Mouse (Mus musculus) limb, embryonic 14.5 days (tissue): ENCODE measurements at regions not wholly inside any gene's neighbourhood (a gene's known extent, or its start where the extent isn't known, plus 50 kb on each side); places are given as distances from the start of the nearest gene placed in this dataset.
"Not testable (repeated sequence)": the region's sequence is repeated elsewhere in the genome, so short reads cannot be mapped to it uniquely, and the experiment has no call there.

Experiments
- ATAC-seq: fragments of 200-750 bp; cut with Nextera tagmentation; 2 replicates; pipeline ENCODE4 v1.8.0; 2017; ENCODE audit warnings: low read depth, moderate number of reproducible peaks, moderate TSS enrichment; ENCODE audit not compliant: low FRiP score
- DNase-seq: peaks from one replicate; pipeline ENCODE4 v3.0.0-alpha.2; 2015; ENCODE audit warnings: low spot score
- H3K27ac ChIP-seq: fragments of 300-500 bp; sonication (generic); replicated peaks from 2 replicates; pipeline ENCODE4 v1.5.1; 2014; ENCODE audit warnings: low read depth, mild to moderate bottlenecking, low read length, moderate library complexity, mixed read lengths
- H3K27me3 ChIP-seq: fragments of 300-500 bp; sonication (generic); 2 replicates; pipeline ENCODE4 v1.6.1; 2014; ENCODE audit warnings: low read length, mixed read lengths; ENCODE audit not compliant: control insufficient read depth, insufficient read depth
- H3K36me3 ChIP-seq: fragments of 300-500 bp; sonication (generic); 2 replicates; pipeline ENCODE4 v1.6.1; 2014; ENCODE audit warnings: mild to moderate bottlenecking, low read length, moderate library complexity, mixed read lengths; ENCODE audit not compliant: control insufficient read depth, insufficient read depth
- H3K4me1 ChIP-seq: fragments of 300-500 bp; sonication (generic); 2 replicates; pipeline ENCODE4 v1.6.1; 2014; ENCODE audit warnings: antibody characterized with exemption, low read length, mixed read lengths; ENCODE audit not compliant: control insufficient read depth, insufficient read depth
- H3K4me2 ChIP-seq: fragments of 300-500 bp; sonication (generic); replicated peaks from 2 replicates; pipeline ENCODE4 v1.6.1; 2014; ENCODE audit warnings: low read depth, mild to moderate bottlenecking, low read length, moderate library complexity; ENCODE audit not compliant: severe bottlenecking
- H3K4me3 ChIP-seq: fragments of 300-500 bp; sonication (generic); replicated peaks from 2 replicates; pipeline ENCODE4 v1.5.1; 2014; ENCODE audit warnings: low read length
- H3K9ac ChIP-seq: fragments of 300-500 bp; sonication (generic); 2 replicates; pipeline ENCODE4 v1.6.1; 2014; ENCODE audit warnings: mild to moderate bottlenecking, low read depth, low read length, moderate library complexity; ENCODE audit not compliant: severe bottlenecking
- H3K9me3 ChIP-seq: fragments of 300-500 bp; sonication (generic); 2 replicates; pipeline ENCODE4 v1.6.1; 2016; ENCODE audit warnings: low read length; ENCODE audit not compliant: control insufficient read depth
- POLR2A ChIP-seq: fragments of 200-500 bp; IDR thresholded peaks from 2 replicates; pipeline ENCODE4 v1.8.0; 2012; ENCODE audit warnings: inconsistent platforms, mild to moderate bottlenecking, moderate library complexity, borderline replicate concordance; ENCODE audit not compliant: insufficient read depth, insufficient read length; ENCODE audit errors: extremely low read depth
- WGBS: fragments of 180-500 bp; shearing (Covaris S2); extraction: QIAGEN DNeasy Blood & Tissue Kit; methylation state at CpG from one replicate; pipeline ENCODE4 v1.1.7; 2014; 5-methylcytosine and 5-hydroxymethylcytosine counted together

- H3K27me3 ChIP-seq, result no peaks in the 10 kb centered on the region
- DNase-seq (peak; percentile 34), ATAC-seq (no peak)
- H3K4me1 ChIP-seq, result no peaks in the 10 kb centered on the region; the same call in 1 of the 2 replicates
- H3K36me3 ChIP-seq, result no peaks in the 10 kb centered on the region
- H3K4me2 ChIP-seq, result no peak overlapping the region
- WGBS, result 68% methylated on average over 4 of the region's 4 CpGs
- no peak for TF ChIP-seq POLR2A
- no peak overlapping the region for H3K27ac ChIP-seq
- H3K9me3 ChIP-seq, result no peaks in the 10 kb centered on the region
- no peak overlapping the region for H3K4me3 ChIP-seq
- no peak overlapping the region for H3K9ac ChIP-seq
These were observed 304.6 kb upstream of the Tbl1xr1 start for GRCm38 (mm10) chr3:21771752-21772298.

GRCm38 (mm10) chr3:21774172-21774842 lies 302.1 kb upstream of the Tbl1xr1 start:
- Histone ChIP-seq H3K36me3 (no peaks in the 10 kb centered on the region), H3K9me3 (no peaks in the 10 kb centered on the region), H3K27ac (no peak overlapping the region), H3K9ac (no peak overlapping the region), H3K4me2 (no peak overlapping the region), H3K27me3 (no peaks in the 10 kb centered on the region), H3K4me1 (no peaks in the 10 kb centered on the region; the same call in 1 of the 2 replicates), H3K4me3 (no peak overlapping the region)
- WGBS, result 84% methylated on average over 4 of the region's 4 CpGs
- ATAC-seq (no peak), DNase-seq (no peak)
- TF ChIP-seq POLR2A, result no peak

DNA sequence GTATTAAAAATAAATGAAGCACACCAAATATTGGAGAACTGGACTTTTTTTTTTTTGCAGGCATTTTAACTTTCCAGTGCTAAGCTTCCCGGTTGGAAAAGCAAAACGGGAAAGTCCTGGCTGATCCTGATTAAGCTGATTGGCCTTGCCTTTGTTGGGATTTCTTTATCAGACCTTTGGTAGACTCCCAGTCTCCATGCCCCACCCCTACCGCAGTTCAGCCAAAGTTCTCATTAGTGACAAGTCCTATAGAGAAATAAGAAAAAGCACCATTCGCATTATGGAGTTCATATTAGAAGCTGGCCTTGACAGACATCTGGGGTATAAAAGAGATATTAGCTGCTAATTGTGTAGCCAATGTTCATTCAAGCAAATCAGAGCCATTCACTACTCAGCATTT lies 297.7 kb upstream of the Tbl1xr1 start:
- ATAC-seq, result no peak
- Histone ChIP-seq H3K27ac (no peak overlapping the region), H3K9me3 (no peaks in the 10 kb centered on the region), H3K4me3 (no peak overlapping the region), H3K36me3 (no peaks in the 10 kb centered on the region), H3K27me3 (no peaks in the 10 kb centered on the region), H3K4me1 (no peaks in the 10 kb centered on the region), H3K4me2 (no peak overlapping the region), H3K9ac (no peak overlapping the region)
- no peak for DNase-seq
- no peak for TF ChIP-seq POLR2A
- 82% methylated on average over 4 of the region's 4 CpGs for WGBS

- ATAC-seq (no peak), DNase-seq (no peak)
- 77% methylated on average over 4 of the region's 4 CpGs for WGBS
- H3K4me3 ChIP-seq, result no peak overlapping the region
- no peaks in the 10 kb centered on the region for H3K36me3 ChIP-seq
- H3K4me2 ChIP-seq, result no peak overlapping the region
- no peak for TF ChIP-seq POLR2A
- H3K27me3 ChIP-seq, result no peaks in the 10 kb centered on the region
- H3K9ac ChIP-seq, result no peak overlapping the region
- H3K4me1 ChIP-seq, result no peaks in the 10 kb centered on the region
- H3K9me3 ChIP-seq, result no peaks in the 10 kb centered on the region
- H3K27ac ChIP-seq, result no peak overlapping the region
These were observed 284.3 kb upstream of the Tbl1xr1 start for GRCm38 (mm10) chr3:21791983-21792631.

GRCm38 (mm10) chr3:21798139-21798538 lies 278.3 kb upstream of the Tbl1xr1 start:
- H3K4me2 ChIP-seq, result no peak overlapping the region
- TF ChIP-seq POLR2A, result no peak
- no peak overlapping the region for H3K27ac ChIP-seq
- H3K4me3 ChIP-seq, result no peak overlapping the region
- peak; percentile 44 for DNase-seq
- 54% methylated on average over 1 of the region's 1 CpGs for WGBS
- no peaks in the 10 kb centered on the region for H3K36me3 ChIP-seq
- H3K4me1 ChIP-seq, result peaks cover 5% of the 10 kb centered on the region; the same call in 1 of the 2 replicates
- no peak overlapping the region for H3K9ac ChIP-seq
- no peaks in the 10 kb centered on the region for H3K27me3 ChIP-seq
- peak; percentile 83 for ATAC-seq
- no peaks in the 10 kb centered on the region for H3K9me3 ChIP-seq

DNA sequence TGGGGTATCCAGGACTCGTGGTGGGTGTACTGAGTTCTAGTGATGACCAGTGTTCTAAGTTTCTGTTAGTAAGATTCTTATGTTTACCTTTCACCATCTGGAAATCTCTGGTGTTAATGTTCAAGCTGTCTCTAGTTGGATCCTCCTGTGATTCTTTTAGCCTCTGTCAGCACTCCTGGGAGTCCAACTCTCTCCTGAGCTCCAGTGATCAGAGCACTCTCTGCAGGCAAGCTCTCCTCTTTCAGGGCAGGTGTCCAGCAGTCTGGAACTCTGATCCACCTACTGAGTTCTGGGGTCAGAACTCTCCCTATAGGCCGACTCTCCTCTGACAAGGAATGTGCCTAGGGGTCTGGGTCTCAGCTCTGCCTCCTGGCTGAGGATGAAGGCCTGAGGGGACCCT lies 272.6 kb upstream of the Tbl1xr1 start:
- not testable (repeated sequence) for H3K4me1 ChIP-seq, H3K9ac ChIP-seq, H3K27ac ChIP-seq, H3K4me2 ChIP-seq, H3K27me3 ChIP-seq, H3K4me3 ChIP-seq, ATAC-seq, H3K9me3 ChIP-seq, H3K36me3 ChIP-seq, DNase-seq
- WGBS, result 88% methylated on average over 2 of the region's 2 CpGs
